Mouse (Mus musculus) limb, embryonic 15.5 days (tissue): ENCODE data around the gene Rundc3a. TPM values are rescaled to one million over a fixed set of nuclear protein-coding genes. Genes with fewer than 3 reads are reported as not detected.

Source experiments
- ATAC-seq: fragments of 200-750 bp; cut with Nextera tagmentation; 2 replicates; pipeline ENCODE4 v1.8.0; 2017; ENCODE audit warnings: low read depth, moderate TSS enrichment; ENCODE audit not compliant: insufficient number of reproducible peaks, low FRiP score, low TSS enrichment
- H3K27ac ChIP-seq: fragments of 300-500 bp; sonication (generic); 2 replicates; pipeline ENCODE4 v1.5.1; 2015; ENCODE audit warnings: moderate library complexity, mild to moderate bottlenecking, inconsistent platforms
- H3K27me3 ChIP-seq: fragments of 300-500 bp; sonication (generic); 2 replicates; pipeline ENCODE4 v1.6.1; 2015; ENCODE audit warnings: inconsistent platforms
- H3K36me3 ChIP-seq: fragments of 300-500 bp; sonication (generic); 2 replicates; pipeline ENCODE4 v1.6.1; 2015; ENCODE audit warnings: inconsistent platforms
- H3K4me1 ChIP-seq: fragments of 300-500 bp; sonication (generic); 2 replicates; pipeline ENCODE4 v1.6.1; 2015; ENCODE audit warnings: inconsistent platforms
- H3K4me2 ChIP-seq: fragments of 300-500 bp; sonication (generic); 2 replicates; pipeline ENCODE4 v1.6.1; 2015; ENCODE audit warnings: mild to moderate bottlenecking, inconsistent platforms
- H3K4me3 ChIP-seq: fragments of 300-500 bp; sonication (generic); 2 replicates; pipeline ENCODE4 v1.5.1; 2015; ENCODE audit warnings: mild to moderate bottlenecking, inconsistent platforms
- H3K9ac ChIP-seq: fragments of 300-500 bp; sonication (generic); 2 replicates; pipeline ENCODE4 v1.6.1; 2015; ENCODE audit warnings: inconsistent platforms
- H3K9me3 ChIP-seq: fragments of 300-500 bp; sonication (generic); 2 replicates; pipeline ENCODE4 v1.6.1; 2016; ENCODE audit warnings: inconsistent platforms
- WGBS: fragments of 180-500 bp; shearing (Covaris S2); methylation state at CpG from one replicate; pipeline ENCODE4 v1.1.7; 2015; 5-methylcytosine and 5-hydroxymethylcytosine counted together
- polyA plus RNA-seq: library from polyadenylated mRNA; unstranded; fragments of >200 nt; fragmentation: Nextera tagmentation; extraction: Ambion mirVana; gene quantifications from 2 replicates; pipeline ENCODE4 v1.2.1, GENCODE M21; 2015

Rundc3a gene
- polyA plus RNA-seq, 1 experiment from 2014 or later: 1.2 TPM

DNA sequence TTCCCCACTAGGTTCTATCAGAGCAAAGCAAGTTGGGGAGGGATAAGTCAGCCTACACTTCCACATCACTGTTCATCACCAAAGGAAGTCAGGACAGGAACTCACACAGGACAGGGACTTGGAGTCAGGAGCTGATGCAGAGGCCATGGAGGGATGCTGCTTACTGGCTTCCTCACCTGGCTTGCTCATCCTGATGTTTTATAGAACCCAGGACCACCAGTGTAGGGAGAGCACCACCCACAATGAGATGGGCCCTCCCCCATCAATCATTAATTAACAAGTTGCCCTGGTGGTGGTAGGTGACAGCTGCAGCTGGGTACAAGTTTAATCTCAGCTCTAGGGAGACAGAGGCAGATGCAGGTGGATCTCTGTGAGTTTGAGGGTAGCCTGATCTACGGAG is 24.0 kb downstream of the Rundc3a start:
- H3K36me3 ChIP-seq: no peaks in the 10 kb centered on the region
- no peaks in the 10 kb centered on the region for H3K9me3 ChIP-seq
- no peak overlapping the region for H3K9ac ChIP-seq
- H3K27ac ChIP-seq: no peak overlapping the region
- WGBS: 76% methylated on average over 1 of the region's 1 CpGs
- no peaks in the 10 kb centered on the region for H3K4me1 ChIP-seq
- ATAC-seq: no peak
- H3K4me2 ChIP-seq: no peak overlapping the region
- H3K27me3 ChIP-seq: no peaks in the 10 kb centered on the region
- H3K4me3 ChIP-seq: no peak overlapping the region

DNA sequence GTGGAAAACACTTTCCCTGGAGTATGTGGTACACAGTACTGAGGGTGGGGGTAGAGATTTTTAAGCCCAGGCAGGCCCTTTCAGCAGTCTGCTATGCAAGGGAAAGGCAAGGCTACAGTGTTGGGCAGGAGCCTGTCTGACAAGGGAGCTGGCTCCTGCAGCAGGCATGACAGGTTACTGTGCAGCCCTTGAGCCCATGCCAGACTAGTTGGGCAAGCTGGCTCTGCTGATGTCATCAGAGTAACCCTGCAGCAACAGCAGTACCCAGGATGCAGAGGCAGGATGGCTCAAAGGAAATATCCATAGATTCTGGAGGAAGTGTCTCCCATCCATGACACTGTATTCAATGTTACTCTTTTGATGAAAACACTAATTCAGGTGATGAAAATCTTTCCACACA is 25.7 kb downstream of the Rundc3a start:
- no peak overlapping the region for H3K27ac ChIP-seq
- H3K4me1 ChIP-seq: no peaks in the 10 kb centered on the region

DNA sequence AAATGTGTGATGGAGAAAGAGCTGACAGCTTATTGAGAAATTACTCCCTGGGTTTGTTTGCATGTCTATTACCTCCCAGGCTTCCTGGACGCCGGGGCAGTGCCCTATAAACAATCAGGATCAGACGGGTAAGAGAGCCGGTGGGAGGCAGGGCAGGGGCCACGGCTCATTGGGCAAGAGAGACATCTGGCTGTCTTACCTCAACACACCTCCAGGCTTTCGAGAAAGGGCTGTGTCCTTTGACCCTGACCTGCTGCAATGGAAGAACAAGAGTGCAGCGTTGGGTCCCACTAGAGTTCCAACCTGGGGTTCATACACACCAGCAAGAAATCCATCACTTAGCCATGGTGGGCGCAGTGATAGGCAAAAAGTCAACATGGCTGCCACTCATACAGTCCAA is 28.4 kb downstream of the Rundc3a start:
- Histone ChIP-seq H3K9me3 (no peaks in the 10 kb centered on the region), H3K27ac (no peak overlapping the region), H3K4me1 (no peaks in the 10 kb centered on the region), H3K9ac (no peak overlapping the region), H3K4me2 (no peak overlapping the region), H3K36me3 (no peaks in the 10 kb centered on the region), H3K4me3 (no peak overlapping the region), H3K27me3 (no peaks in the 10 kb centered on the region)
- whole genome bisulfite sequencing: 52% methylated on average over 8 of the region's 8 CpGs
- no peak for ATAC-seq

More for the DNA sequence above, 25.7 kb downstream of the Rundc3a start:
- Histone ChIP-seq H3K27me3 (no peaks in the 10 kb centered on the region), H3K4me2 (no peak overlapping the region), H3K9me3 (no peaks in the 10 kb centered on the region), H3K4me3 (no peak overlapping the region), H3K36me3 (no peaks in the 10 kb centered on the region), H3K9ac (no peak overlapping the region)
- ATAC-seq: no peak

DNA sequence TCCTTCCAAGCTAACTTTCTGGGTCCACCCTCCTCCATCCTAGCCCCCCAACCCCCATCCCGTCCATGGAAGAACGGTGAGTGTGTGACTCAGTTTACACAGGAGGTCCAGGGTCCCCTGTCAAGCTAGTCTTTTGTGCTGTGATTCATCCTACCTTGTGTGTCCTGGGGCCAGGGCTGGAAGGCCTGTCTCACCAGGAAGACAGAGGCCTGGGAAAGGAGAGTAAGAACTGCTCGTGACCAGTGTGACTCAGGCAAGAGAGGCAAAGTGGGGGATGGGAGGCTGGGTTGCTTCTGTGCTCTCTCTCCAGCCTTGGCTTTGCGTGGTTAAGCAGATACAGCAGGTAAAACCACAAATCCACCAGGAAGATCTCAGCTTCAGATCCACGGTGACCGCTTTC is 31.5 kb downstream of the Rundc3a start:
- no peaks in the 10 kb centered on the region for H3K9me3 ChIP-seq
- H3K4me3 ChIP-seq: no peak overlapping the region
- ATAC-seq: no peak
- H3K27me3 ChIP-seq: no peaks in the 10 kb centered on the region; the same call in 1 of the 2 replicates
- no peaks in the 10 kb centered on the region for H3K36me3 ChIP-seq
- no peak overlapping the region for H3K9ac ChIP-seq
- no peak overlapping the region for H3K27ac ChIP-seq
- peaks cover 5% of the 10 kb centered on the region for H3K4me1 ChIP-seq
- no peak overlapping the region for H3K4me2 ChIP-seq
- 73% methylated on average over 6 of the region's 6 CpGs for WGBS

DNA sequence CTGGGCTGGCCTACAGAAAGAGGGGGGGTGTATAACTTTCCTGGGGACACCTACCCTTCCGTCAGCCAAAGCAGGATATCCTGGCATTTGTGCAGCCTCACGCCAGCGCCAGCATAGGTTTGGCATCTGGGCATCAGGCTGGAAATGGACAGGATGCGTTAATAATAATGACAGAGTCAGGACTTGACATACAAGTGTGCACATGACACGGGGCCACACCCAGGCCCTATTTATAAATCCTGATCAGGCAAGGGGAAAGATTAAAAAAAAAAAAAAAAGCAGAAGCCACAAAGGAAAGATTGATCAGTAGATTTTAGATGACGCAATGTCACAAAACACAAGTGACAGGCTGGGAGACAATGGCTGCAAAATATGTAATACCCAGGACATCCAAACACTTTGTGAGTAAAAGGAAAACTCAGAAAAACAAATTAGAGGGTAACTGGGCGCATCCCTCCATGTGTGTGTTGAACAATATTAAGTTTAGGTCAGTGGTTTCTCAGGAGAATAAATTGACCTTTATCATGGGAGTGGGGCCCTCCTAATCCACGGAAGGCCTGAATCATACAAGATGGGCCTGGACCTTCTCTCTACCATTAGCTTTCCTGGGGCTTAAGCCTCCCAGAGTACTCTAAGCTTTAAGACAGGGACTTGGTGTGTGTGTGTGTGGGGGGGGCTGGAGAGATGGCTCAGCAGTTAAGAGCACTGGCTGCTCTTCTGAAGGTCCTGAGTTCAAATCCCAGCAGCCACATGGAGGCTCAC is 32.5 kb downstream of the Rundc3a start:
- Histone ChIP-seq H3K4me2 (no peak overlapping the region), H3K27ac (no peak overlapping the region), H3K4me1 (peaks cover 8% of the 10 kb centered on the region), H3K9ac (no peak overlapping the region), H3K4me3 (no peak overlapping the region), H3K27me3 (no peaks in the 10 kb centered on the region; the same call in 1 of the 2 replicates), H3K36me3 (no peaks in the 10 kb centered on the region), H3K9me3 (no peaks in the 10 kb centered on the region)
- 78% methylated on average over 8 of the region's 8 CpGs for WGBS
- ATAC-seq: no peak

DNA sequence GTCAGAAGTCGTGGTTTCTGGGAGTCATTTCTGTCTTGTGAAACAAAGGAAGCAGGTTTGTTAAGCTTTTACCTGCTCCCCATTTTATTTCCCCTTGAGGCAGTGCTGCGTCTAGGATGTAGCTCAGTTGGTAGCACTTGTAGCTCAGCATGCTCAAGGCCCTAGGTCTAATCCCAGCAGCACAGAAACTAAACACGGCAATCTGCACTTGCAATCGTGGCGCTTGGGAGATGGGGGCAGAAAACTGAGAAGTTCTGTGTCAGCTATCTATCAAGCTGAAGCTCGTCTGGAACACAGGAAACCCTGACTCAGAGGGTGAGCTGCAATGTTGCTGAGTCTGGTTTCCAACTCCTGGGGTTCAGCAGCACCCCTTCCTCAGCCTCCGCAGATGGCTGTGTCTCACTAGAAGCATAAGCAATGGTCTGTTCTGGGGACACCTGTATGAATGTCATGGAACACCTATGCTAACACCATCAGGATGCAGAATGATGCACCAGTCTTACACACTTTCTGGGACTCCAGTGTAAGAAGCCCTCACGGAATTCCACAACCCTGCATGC is 35.9 kb downstream of the Rundc3a start:
- Histone ChIP-seq H3K4me3 (peak overlapping the region; percentile 77; the same call in 1 of the 2 replicates), H3K27ac (no peak overlapping the region)

DNA sequence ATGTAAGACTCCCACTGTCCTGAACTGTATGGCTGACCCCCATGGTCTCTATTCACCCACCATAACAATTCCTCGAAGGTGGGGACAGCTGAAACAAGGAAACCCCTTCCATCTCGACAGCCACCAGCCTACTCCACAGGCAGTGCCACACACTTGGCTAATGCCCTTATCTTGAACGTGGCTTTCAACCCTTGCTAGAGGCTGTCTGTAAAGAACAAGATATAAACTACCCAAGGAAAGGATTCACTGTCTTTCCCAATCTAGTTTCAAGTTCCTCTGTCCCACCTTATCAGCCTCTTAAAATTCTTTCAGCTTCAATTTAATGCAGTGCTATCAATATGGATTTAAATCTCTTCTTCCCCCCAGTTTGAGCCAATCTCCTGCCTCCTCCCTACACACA is 36.3 kb downstream of the Rundc3a start:
- WGBS: 43% methylated on average over 3 of the region's 3 CpGs
- Histone ChIP-seq H3K9me3 (no peaks in the 10 kb centered on the region), H3K27me3 (no peaks in the 10 kb centered on the region; the same call in 1 of the 2 replicates), H3K4me3 (peak overlapping the region; percentile 77), H3K27ac (peak overlapping the region; percentile 24; the same call in 1 of the 2 replicates), H3K9ac (peak overlapping the region; percentile 33; the same call in 1 of the 2 replicates), H3K4me2 (peak overlapping the region; percentile 90), H3K4me1 (peaks cover 38% of the 10 kb centered on the region), H3K36me3 (peaks cover 12% of the 10 kb centered on the region)
- ATAC-seq: no peak

More for the DNA sequence above, 35.9 kb downstream of the Rundc3a start:
- Histone ChIP-seq H3K4me2 (no peak overlapping the region), H3K27me3 (no peaks in the 10 kb centered on the region; the same call in 1 of the 2 replicates), H3K9me3 (no peaks in the 10 kb centered on the region), H3K9ac (no peak overlapping the region), H3K36me3 (peaks cover 9% of the 10 kb centered on the region; the same call in 1 of the 2 replicates), H3K4me1 (peaks cover 35% of the 10 kb centered on the region)
- WGBS: 62% methylated on average over 8 of the region's 8 CpGs
- ATAC-seq: no peak

DNA sequence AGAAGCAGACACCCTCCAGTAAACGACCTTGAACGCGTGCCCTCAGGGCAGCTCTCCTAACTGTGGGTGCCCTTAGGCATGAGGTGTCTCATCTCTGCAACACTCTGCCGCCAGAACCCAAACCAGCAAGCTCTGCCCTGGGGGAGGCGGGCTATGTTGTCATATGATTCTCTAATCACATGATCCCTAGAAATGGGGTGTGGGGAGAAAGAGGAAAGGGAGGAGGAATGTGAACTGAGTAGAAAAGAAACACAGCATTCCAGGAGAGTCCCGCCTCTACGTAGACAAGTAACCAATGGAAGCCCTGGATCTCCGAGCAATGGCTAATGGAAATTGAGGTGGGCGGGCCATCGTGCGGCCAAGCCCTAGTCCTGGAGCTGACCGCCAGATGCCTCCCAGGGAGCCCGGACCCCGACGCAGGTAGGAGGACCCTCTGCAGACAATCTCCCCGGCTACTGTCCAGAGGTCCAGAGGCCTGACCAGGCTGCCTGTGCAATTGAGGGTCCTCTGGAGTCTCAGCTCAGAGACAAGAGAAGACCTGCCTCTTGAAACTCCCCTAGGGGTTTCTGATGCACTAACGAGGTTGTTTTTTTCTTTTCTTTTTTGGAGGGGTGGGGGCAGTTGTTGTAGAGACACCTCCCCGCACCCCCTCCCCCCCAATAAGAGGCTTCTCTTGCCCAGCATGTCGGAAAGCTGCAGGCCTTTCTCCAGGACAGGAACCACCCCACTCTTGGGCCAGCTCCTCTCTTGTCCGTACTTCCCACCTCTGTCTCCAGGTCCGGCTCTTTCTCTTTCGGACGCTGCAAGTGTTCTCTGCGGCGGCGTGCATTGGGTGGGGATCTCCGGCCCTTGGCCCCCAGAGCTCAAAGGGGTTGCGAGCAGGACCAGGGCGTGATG is 37.2 kb downstream of the Rundc3a start, which contains the start of gene Grn:
Gene Grn (plus strand): TSS at position 195 of the 897 bp plus-strand sequence.
- peaks cover 38% of the 10 kb centered on the region for H3K4me1 ChIP-seq
- WGBS: 1% methylated on average over 29 of the region's 29 CpGs
- H3K27ac ChIP-seq: peak within 1 kb of the TSS; percentile 91
- H3K27me3 ChIP-seq: no peaks in the 10 kb centered on the region; the same call in 1 of the 2 replicates
- H3K4me3 ChIP-seq: peak within 1 kb of the TSS; percentile 77
- peaks cover 20% of the 10 kb centered on the region for H3K36me3 ChIP-seq
- H3K9ac ChIP-seq: peak within 1 kb of the TSS; percentile 54
- peak; percentile 91 for ATAC-seq
- peak within 1 kb of the TSS; percentile 90 for H3K4me2 ChIP-seq
- no peaks in the 10 kb centered on the region for H3K9me3 ChIP-seq

DNA sequence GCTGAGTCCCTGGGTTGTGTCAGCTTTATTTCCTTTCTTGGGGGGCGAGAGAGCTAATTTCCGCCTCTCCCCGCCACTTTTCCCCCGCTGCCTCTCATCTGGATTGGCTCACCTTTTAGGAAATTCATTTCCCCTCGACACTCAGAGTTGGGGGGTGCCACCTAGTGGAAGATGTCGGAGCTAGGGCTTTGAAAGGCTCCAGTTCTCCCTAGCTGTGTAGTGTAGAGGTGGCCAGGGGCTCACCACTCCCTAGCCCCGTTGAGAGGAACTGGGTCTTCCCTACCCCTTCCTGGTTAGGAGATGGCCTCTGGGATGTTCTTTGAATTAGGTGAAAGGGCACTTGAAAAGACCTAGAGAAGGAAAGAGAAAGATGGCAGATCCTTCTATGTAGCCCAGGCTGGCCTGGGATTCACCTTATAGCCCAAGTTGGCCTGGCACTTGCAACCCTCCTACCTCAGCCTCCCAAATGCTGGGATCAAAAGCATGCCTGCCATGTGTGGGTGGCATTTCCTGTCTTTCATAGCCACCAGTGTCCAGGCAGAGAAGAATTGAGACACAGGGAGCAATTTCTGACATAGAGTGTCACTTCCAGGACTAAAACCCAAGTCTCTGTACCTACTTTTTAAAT is 37.9 kb downstream of the Rundc3a start:
- H3K4me3 ChIP-seq: peak overlapping the region; percentile 77
- H3K27me3 ChIP-seq: no peaks in the 10 kb centered on the region; the same call in 1 of the 2 replicates
- peak overlapping the region; percentile 91 for H3K27ac ChIP-seq
- WGBS: 0% methylated on average over 7 of the region's 7 CpGs
- H3K9ac ChIP-seq: peak overlapping the region; percentile 54
- H3K4me1 ChIP-seq: peaks cover 38% of the 10 kb centered on the region
- H3K36me3 ChIP-seq: peaks cover 28% of the 10 kb centered on the region
- ATAC-seq: no peak
- H3K4me2 ChIP-seq: peak overlapping the region; percentile 90
- H3K9me3 ChIP-seq: no peaks in the 10 kb centered on the region

DNA sequence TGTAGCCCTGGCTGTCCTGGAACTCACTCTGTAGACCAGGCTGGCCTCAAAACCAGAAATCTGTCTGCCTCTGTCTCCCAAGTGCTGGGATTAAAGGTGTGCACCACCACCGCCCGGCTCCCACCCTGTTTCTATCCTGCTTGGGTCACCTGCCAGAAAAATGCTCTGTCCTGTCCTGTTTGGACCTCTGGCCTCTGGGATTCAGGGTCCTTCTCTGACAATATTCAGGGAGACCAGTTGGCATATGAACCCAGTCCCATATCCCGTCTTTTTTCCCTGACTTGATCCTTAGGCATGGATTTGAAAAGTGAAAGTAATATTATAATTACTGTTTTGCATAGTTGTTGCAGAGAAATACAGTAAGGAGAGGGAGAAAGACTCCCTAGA is 38.5 kb downstream of the Rundc3a start:
- H3K4me2 ChIP-seq: 0 out of 2 replicates have a peak overlapping the region, but pooled peaks have one; percentile 17
- WGBS: 74% methylated on average over 3 of the region's 3 CpGs
- no peaks in the 10 kb centered on the region for H3K9me3 ChIP-seq
- no peak overlapping the region for H3K27ac ChIP-seq
- peaks cover 33% of the 10 kb centered on the region for H3K36me3 ChIP-seq
- no peak for ATAC-seq
- H3K9ac ChIP-seq: peak overlapping the region; percentile 23; the same call in 1 of the 2 replicates
- H3K27me3 ChIP-seq: no peaks in the 10 kb centered on the region; the same call in 1 of the 2 replicates
- no peak overlapping the region for H3K4me3 ChIP-seq
- peaks cover 38% of the 10 kb centered on the region for H3K4me1 ChIP-seq
